Mouse (Mus musculus) thymus, postnatal 0 days (tissue): ENCODE data around the gene Tcte2. TPM values are rescaled to one million over a fixed set of nuclear protein-coding genes. Genes with fewer than 3 reads are reported as not detected.

Experiments
- polyA plus RNA-seq: library from polyadenylated mRNA; unstranded; fragments of >200 nt; fragmentation: Nextera tagmentation; extraction: Ambion mirVana; gene quantifications from 2 replicates; pipeline ENCODE4 v1.2.1, GENCODE M21; 2015

Gene Tcte2
- polyA plus RNA-seq, 1 experiment from 2014 or later, result 0.77 TPM

Other genes starting within 250 kb of the Tcte2 start
- 20.8 and 29.9 TPM in 2 replicates for gene Afdn, start 1.3 kb downstream of the Tcte2 start, polyA plus RNA-seq
- gene Gm7168, start 186.5 kb upstream of the Tcte2 start, polyA plus RNA-seq, result not detected in 2 replicates
- not detected in 2 replicates for gene Gm7356, start 241.9 kb upstream of the Tcte2 start, polyA plus RNA-seq